Mouse (Mus musculus): ENCODE data around the gene Cyp3a13. TPM values are rescaled to one million over a fixed set of nuclear protein-coding genes. Genes with fewer than 3 reads are reported as not detected.
"Not testable (repeated sequence)": the region's sequence is repeated elsewhere in the genome, so short reads cannot be mapped to it uniquely, and the experiment has no call there.

Cyp3a13 gene
- polyA plus RNA-seq, 1 experiment from 2014 or later, result not detected

- H3K27ac ChIP-seq (ENCODE audit: low read depth, low read length); H3K9me3 ChIP-seq (ENCODE audit: control insufficient read depth, low read length); H3K4me3 ChIP-seq (ENCODE audit: low read depth, low read length); H3K4me2 ChIP-seq (ENCODE audit: low read depth, low read length, severe bottlenecking); H3K9ac ChIP-seq (ENCODE audit: low read length); H3K27me3 ChIP-seq (ENCODE audit: control insufficient read depth, insufficient read depth, low read length); H3K36me3 ChIP-seq (ENCODE audit: control insufficient read depth, insufficient read depth, low read length); ATAC-seq (replicated peaks; ENCODE audit: low FRiP score); DNase-seq (ENCODE audit: low spot score); H3K4me1 ChIP-seq (replicated peaks; ENCODE audit: control insufficient read depth, insufficient read depth, low read length): not testable (repeated sequence)
- WGBS, result 92% methylated on average over 1 of the region's 1 CpGs
These were observed 57.4 kb downstream of the Cyp3a13 start for GRCm38 (mm10) chr5:137864008-137864407.

GRCm38 (mm10) chr5:137857960-137858710 is 63.3 kb downstream of the Cyp3a13 start, which contains the start of gene Pilrb1:
Pilrb1 (minus strand) TSS chr5:137858106.
- H3K36me3 ChIP-seq (ENCODE audit: control insufficient read depth, insufficient read depth, low read length); H3K27ac ChIP-seq (ENCODE audit: low read depth, low read length); H3K27me3 ChIP-seq (ENCODE audit: control insufficient read depth, insufficient read depth, low read length); DNase-seq (ENCODE audit: low spot score); H3K9ac ChIP-seq (ENCODE audit: low read length); H3K4me1 ChIP-seq (replicated peaks; ENCODE audit: control insufficient read depth, insufficient read depth, low read length); H3K9me3 ChIP-seq (ENCODE audit: control insufficient read depth, low read length); ATAC-seq (replicated peaks; ENCODE audit: low FRiP score); H3K4me3 ChIP-seq (ENCODE audit: low read depth, low read length); H3K4me2 ChIP-seq (ENCODE audit: low read depth, low read length, severe bottlenecking): not testable (repeated sequence)
- WGBS, result 78% methylated on average over 2 of the region's 2 CpGs

GRCm38 (mm10) chr5:137856870-137857269 is 64.5 kb downstream of the Cyp3a13 start:
- not testable (repeated sequence) for ATAC-seq (replicated peaks; ENCODE audit: low FRiP score)

GRCm38 (mm10) chr5:137854907-137855306 is 66.5 kb downstream of the Cyp3a13 start:
- not testable (repeated sequence) for H3K4me3 ChIP-seq (ENCODE audit: low read depth, low read length); H3K27me3 ChIP-seq (ENCODE audit: control insufficient read depth, insufficient read depth, low read length); H3K4me1 ChIP-seq (replicated peaks; ENCODE audit: control insufficient read depth, insufficient read depth, low read length); H3K9ac ChIP-seq (ENCODE audit: low read length); ATAC-seq (replicated peaks; ENCODE audit: low FRiP score); H3K4me2 ChIP-seq (ENCODE audit: low read depth, low read length, severe bottlenecking); H3K27ac ChIP-seq (ENCODE audit: low read depth, low read length); H3K9me3 ChIP-seq (ENCODE audit: control insufficient read depth, low read length); H3K36me3 ChIP-seq (ENCODE audit: control insufficient read depth, insufficient read depth, low read length); DNase-seq (ENCODE audit: low spot score)
- WGBS, result 85% methylated on average over 3 of the region's 3 CpGs

More at GRCm38 (mm10) chr5:137856870-137857269, 64.5 kb downstream of the Cyp3a13 start:
- not testable (repeated sequence) for H3K9ac ChIP-seq (ENCODE audit: low read length); H3K4me1 ChIP-seq (replicated peaks; ENCODE audit: control insufficient read depth, insufficient read depth, low read length); H3K9me3 ChIP-seq (ENCODE audit: control insufficient read depth, low read length); H3K4me3 ChIP-seq (ENCODE audit: low read depth, low read length); H3K4me2 ChIP-seq (ENCODE audit: low read depth, low read length, severe bottlenecking); DNase-seq (ENCODE audit: low spot score); H3K27me3 ChIP-seq (ENCODE audit: control insufficient read depth, insufficient read depth, low read length); H3K27ac ChIP-seq (ENCODE audit: low read depth, low read length); H3K36me3 ChIP-seq (ENCODE audit: control insufficient read depth, insufficient read depth, low read length)
- 86% methylated on average over 4 of the region's 5 CpGs for WGBS

- H3K27me3 ChIP-seq (ENCODE audit: control insufficient read depth, insufficient read depth, low read length); H3K27ac ChIP-seq (ENCODE audit: low read depth, low read length); ATAC-seq (replicated peaks; ENCODE audit: low FRiP score); DNase-seq (ENCODE audit: low spot score); H3K4me3 ChIP-seq (ENCODE audit: low read depth, low read length); H3K9me3 ChIP-seq (ENCODE audit: control insufficient read depth, low read length); H3K4me2 ChIP-seq (ENCODE audit: low read depth, low read length, severe bottlenecking); H3K9ac ChIP-seq (ENCODE audit: low read length); H3K36me3 ChIP-seq (ENCODE audit: control insufficient read depth, insufficient read depth, low read length); H3K4me1 ChIP-seq (replicated peaks; ENCODE audit: control insufficient read depth, insufficient read depth, low read length): not testable (repeated sequence)
- WGBS, result 88% methylated on average over 1 of the region's 1 CpGs
These were observed 71.1 kb downstream of the Cyp3a13 start for GRCm38 (mm10) chr5:137850313-137850712.

Other genes with a start within 250 kb of the Cyp3a13 start
- 23.5 and 26.0 TPM in 2 replicates for gene Agfg2, start 236.9 kb downstream of the Cyp3a13 start, polyA plus RNA-seq (2014; fragmentation: Nextera tagmentation; extraction: Ambion mirVana)
- 3.8 and 4.4 TPM in 2 replicates for gene Nyap1, start 180.0 kb downstream of the Cyp3a13 start, polyA plus RNA-seq (2014; fragmentation: Nextera tagmentation; extraction: Ambion mirVana)
- 81.1 and 83.5 TPM in 2 replicates for gene Tsc22d4, start 175.9 kb downstream of the Cyp3a13 start, polyA plus RNA-seq (2014; fragmentation: Nextera tagmentation; extraction: Ambion mirVana)
- 72.8 and 77.9 TPM in 2 replicates for gene Ppp1r35, start 142.8 kb downstream of the Cyp3a13 start, polyA plus RNA-seq (2014; fragmentation: Nextera tagmentation; extraction: Ambion mirVana)
- gene Mepce, start 134.0 kb downstream of the Cyp3a13 start, polyA plus RNA-seq (2014; fragmentation: Nextera tagmentation; extraction: Ambion mirVana), result 11.9 and 12.4 TPM in 2 replicates
- gene Zcwpw1, start 133.8 kb downstream of the Cyp3a13 start, polyA plus RNA-seq (2014; fragmentation: Nextera tagmentation; extraction: Ambion mirVana), result 18.1 and 21.2 TPM in 2 replicates
- 0.13 and 0.32 TPM in 2 replicates for gene Pilra, start 85.3 kb downstream of the Cyp3a13 start, polyA plus RNA-seq (2014; fragmentation: Nextera tagmentation; extraction: Ambion mirVana)
- not detected in 2 replicates for gene Pilrb1, start 63.5 kb downstream of the Cyp3a13 start, polyA plus RNA-seq (2014; fragmentation: Nextera tagmentation; extraction: Ambion mirVana)
- gene Pilrb2, start 49.8 kb downstream of the Cyp3a13 start, polyA plus RNA-seq (2014; fragmentation: Nextera tagmentation; extraction: Ambion mirVana), result not detected in 2 replicates
- gene Gjc3, start 41.5 kb upstream of the Cyp3a13 start, polyA plus RNA-seq (2014; fragmentation: Nextera tagmentation; extraction: Ambion mirVana), result not detected in 2 replicates
- not detected in 2 replicates for gene Azgp1, start 59.9 kb upstream of the Cyp3a13 start, polyA plus RNA-seq (2014; fragmentation: Nextera tagmentation; extraction: Ambion mirVana)
- not detected in 2 replicates for gene Smok3a, start 99.6 kb upstream of the Cyp3a13 start, polyA plus RNA-seq (2014; fragmentation: Nextera tagmentation; extraction: Ambion mirVana)
- gene Smok3b, start 99.8 kb upstream of the Cyp3a13 start, polyA plus RNA-seq (2014; fragmentation: Nextera tagmentation; extraction: Ambion mirVana), result not detected in 2 replicates
- not detected in 2 replicates for gene Smok3c, start 131.6 kb upstream of the Cyp3a13 start, polyA plus RNA-seq (2014; fragmentation: Nextera tagmentation; extraction: Ambion mirVana)
- gene Zkscan1, start 163.5 kb upstream of the Cyp3a13 start, polyA plus RNA-seq (2014; fragmentation: Nextera tagmentation; extraction: Ambion mirVana), result 34.0 and 34.2 TPM in 2 replicates
- gene Zscan21, start 195.3 kb upstream of the Cyp3a13 start, polyA plus RNA-seq (2014; fragmentation: Nextera tagmentation; extraction: Ambion mirVana), result 106 and 112 TPM in 2 replicates
- gene Zfp113, start 234.1 kb upstream of the Cyp3a13 start, polyA plus RNA-seq (2014; fragmentation: Nextera tagmentation; extraction: Ambion mirVana), result 35.2 and 39.9 TPM in 2 replicates
- 248 and 275 TPM in 2 replicates for gene Cops6, start 239.5 kb upstream of the Cyp3a13 start, polyA plus RNA-seq (2014; fragmentation: Nextera tagmentation; extraction: Ambion mirVana)